Mouse (Mus musculus) limb, embryonic 13.5 days (tissue): ENCODE results near the gene Plcl1. TPM values are rescaled to one million over a fixed set of nuclear protein-coding genes. Genes with fewer than 3 reads are reported as not detected.

ENCODE experiments used
- polyA plus RNA-seq: library from polyadenylated mRNA; unstranded; fragments of >200 nt; fragmentation: Nextera tagmentation; extraction: Ambion mirVana; gene quantifications from 2 replicates; pipeline ENCODE4 v1.2.1, GENCODE M21; 2015

The Plcl1 gene
- polyA plus RNA-seq, 1 experiment from 2014 or later, result 1.3 TPM

Other genes with a start within 250 kb of the Plcl1 start
- gene Rftn2, start 179.1 kb upstream of the Plcl1 start, polyA plus RNA-seq, result 34.5 and 37.0 TPM in 2 replicates
- gene Mars2, start 168.7 kb upstream of the Plcl1 start, polyA plus RNA-seq, result 2.5 and 2.7 TPM in 2 replicates
- 0.42 and 4.8 TPM in 2 replicates for gene Boll, start 42.5 kb upstream of the Plcl1 start, polyA plus RNA-seq